Mouse (Mus musculus) spleen, adult 2 months (tissue): ENCODE data around the gene Med9.

Source experiments
- CTCF ChIP-seq: fragments of 200-500 bp; IDR thresholded peaks from 2 replicates; pipeline ENCODE4 v1.5.1; 2011; ENCODE audit warnings: mild to moderate bottlenecking, inconsistent platforms; ENCODE audit not compliant: insufficient read depth, insufficient read length, insufficient replicate concordance; ENCODE audit errors: extremely low read depth
- POLR2A ChIP-seq: fragments of 200-500 bp; IDR thresholded peaks from 2 replicates; pipeline ENCODE4 v1.6.1; 2011; ENCODE audit warnings: low read depth, low read length, inconsistent platforms

DNA sequence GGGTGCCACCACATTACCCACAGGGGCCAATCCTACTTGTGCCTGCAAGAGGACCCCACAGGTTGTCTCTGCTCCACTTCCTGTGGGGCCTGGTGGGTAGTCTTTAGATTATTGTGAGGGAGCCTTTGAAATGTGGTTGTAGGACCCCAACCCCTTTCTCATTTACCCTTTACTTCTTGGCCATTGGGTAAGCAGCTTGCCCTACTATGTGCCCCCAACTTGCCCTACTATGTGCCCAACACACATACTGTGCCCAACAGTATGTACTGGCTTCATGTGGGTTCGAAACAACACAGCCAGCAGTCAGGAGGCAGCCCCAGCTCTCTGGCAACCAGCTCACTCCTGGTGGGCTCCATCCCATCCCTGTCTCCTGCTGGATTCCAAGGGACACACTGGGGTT is 19.8 kb downstream of the Med9 start:
- no peak for TF ChIP-seq CTCF
- no peak for TF ChIP-seq POLR2A
